Mouse (Mus musculus) hindbrain, embryonic 15.5 days (tissue): ENCODE measurements around the gene Kbtbd7. TPM values are rescaled to one million over a fixed set of nuclear protein-coding genes. Genes with fewer than 3 reads are reported as not detected.

ENCODE experiments used
- ATAC-seq: fragments of 200-750 bp; cut with Nextera tagmentation; 2 replicates; pipeline ENCODE4 v1.8.0; 2017; ENCODE audit warnings: low read depth, moderate number of reproducible peaks, moderate TSS enrichment; ENCODE audit not compliant: low FRiP score
- H3K27ac ChIP-seq: fragments of 300-500 bp; sonication (generic); replicated peaks from 2 replicates; pipeline ENCODE4 v1.5.1; 2015; ENCODE audit warnings: mild to moderate bottlenecking, inconsistent platforms
- H3K27me3 ChIP-seq: fragments of 300-500 bp; sonication (generic); 2 replicates; pipeline ENCODE4 v1.6.1; 2015; ENCODE audit warnings: control low read depth, inconsistent platforms
- H3K36me3 ChIP-seq: fragments of 300-500 bp; sonication (generic); 2 replicates; pipeline ENCODE4 v1.6.1; 2015; ENCODE audit warnings: control low read depth, inconsistent platforms
- H3K4me1 ChIP-seq: fragments of 300-500 bp; sonication (generic); replicated peaks from 2 replicates; pipeline ENCODE4 v1.6.1; 2015; ENCODE audit warnings: control low read depth, inconsistent platforms
- H3K4me2 ChIP-seq: fragments of 300-500 bp; sonication (generic); 2 replicates; pipeline ENCODE4 v1.6.1; 2015; ENCODE audit warnings: moderate library complexity, mild to moderate bottlenecking, inconsistent platforms
- H3K4me3 ChIP-seq: fragments of 300-500 bp; sonication (generic); 2 replicates; pipeline ENCODE4 v1.5.1; 2015; ENCODE audit warnings: mild to moderate bottlenecking, inconsistent platforms
- H3K9ac ChIP-seq: fragments of 300-500 bp; sonication (generic); 2 replicates; pipeline ENCODE4 v1.6.1; 2015; ENCODE audit warnings: inconsistent platforms
- H3K9me3 ChIP-seq: fragments of 300-500 bp; sonication (generic); 2 replicates; pipeline ENCODE4 v1.6.1; 2016; ENCODE audit warnings: control low read depth, inconsistent platforms
- WGBS: fragments of 180-500 bp; shearing (Covaris S2); methylation state at CpG from one replicate; pipeline ENCODE4 v1.1.7; 2015; 5-methylcytosine and 5-hydroxymethylcytosine counted together
- polyA plus RNA-seq: library from polyadenylated mRNA; unstranded; fragments of >200 nt; fragmentation: Nextera tagmentation; extraction: Ambion mirVana; gene quantifications from 2 replicates; pipeline ENCODE4 v1.2.1, GENCODE M21; 2015

The Kbtbd7 gene
- polyA plus RNA-seq, result 18.2 and 18.8 TPM in 2 replicates

DNA sequence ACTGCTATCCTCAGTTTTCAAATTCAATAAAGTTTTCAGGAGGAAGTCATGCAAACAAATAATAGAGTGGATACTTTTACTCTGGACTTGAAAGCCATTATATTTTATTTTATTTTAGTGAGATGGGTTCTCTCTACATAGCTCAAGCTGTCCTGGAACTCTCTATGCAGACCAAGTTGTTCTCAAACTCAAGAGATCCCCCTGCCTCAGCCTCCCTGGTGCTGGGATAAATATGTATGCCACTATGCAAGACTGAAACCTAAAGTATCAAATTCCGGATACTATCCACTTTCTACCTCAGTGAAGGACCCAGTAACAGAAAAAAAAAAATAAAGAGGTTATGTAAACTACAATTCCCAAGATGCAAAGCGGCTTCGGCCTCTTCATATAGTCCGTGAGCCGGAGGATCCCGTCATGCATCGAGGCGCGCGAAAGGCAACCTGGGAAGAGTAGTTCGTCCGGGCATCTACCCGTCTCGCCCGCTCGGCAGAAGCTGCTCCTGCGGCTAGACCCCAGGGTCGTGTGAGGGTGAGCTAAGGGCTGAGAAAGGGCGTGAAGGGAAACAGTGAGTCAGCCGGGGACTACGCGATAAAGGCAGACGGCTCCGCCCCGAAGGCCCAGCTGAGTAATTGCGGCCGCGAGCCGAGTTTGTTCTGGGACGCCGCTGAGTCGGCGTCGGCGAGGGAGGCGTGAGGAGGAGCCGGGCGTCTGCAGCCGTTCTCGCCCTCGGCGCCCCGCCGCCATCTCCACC lies at the start of gene Kbtbd7:
Gene Kbtbd7 (plus strand): TSS at position 533 of the 751 bp plus-strand sequence.
- H3K9me3 ChIP-seq, result no peaks in the 10 kb centered on the region
- peak; percentile 98 for ATAC-seq
- H3K4me2 ChIP-seq, result peak within 1 kb of the TSS; percentile 56
- peak within 1 kb of the TSS; percentile 87 for H3K27ac ChIP-seq
- peak within 1 kb of the TSS; percentile 63 for H3K9ac ChIP-seq
- no peaks in the 10 kb centered on the region for H3K27me3 ChIP-seq
- H3K4me3 ChIP-seq, result peak within 1 kb of the TSS; percentile 74
- WGBS, result under 1% methylated on average over 44 of the region's 44 CpGs
- peaks cover 6% of the 10 kb centered on the region; the same call in 1 of the 2 replicates for H3K4me1 ChIP-seq
- H3K36me3 ChIP-seq, result peaks cover 14% of the 10 kb centered on the region

DNA sequence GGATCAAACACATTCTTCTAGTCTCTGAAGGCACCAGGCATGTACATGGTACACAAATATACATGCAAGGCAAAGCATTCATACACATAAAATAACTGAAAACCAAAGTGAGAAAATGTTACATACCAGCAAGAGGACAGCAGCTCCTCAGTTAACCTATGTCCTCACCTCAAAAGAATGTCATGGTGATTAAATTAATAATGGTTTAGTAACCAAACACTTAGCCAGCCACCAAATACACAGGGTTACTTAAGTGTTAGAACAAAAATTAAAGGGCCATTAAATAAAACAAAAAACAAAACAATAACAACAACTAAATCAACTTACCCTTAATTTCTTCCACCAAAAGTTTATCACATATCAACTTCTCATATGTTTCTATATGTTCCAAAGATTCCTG lies 49.3 kb upstream of the Kbtbd7 start:
- no peak overlapping the region for H3K9ac ChIP-seq
- no peaks in the 10 kb centered on the region for H3K27me3 ChIP-seq
- H3K9me3 ChIP-seq, result no peaks in the 10 kb centered on the region
- peaks cover 9% of the 10 kb centered on the region; the same call in 1 of the 2 replicates for H3K36me3 ChIP-seq
- no peak overlapping the region for H3K27ac ChIP-seq
- no peak overlapping the region for H3K4me2 ChIP-seq
- no peaks in the 10 kb centered on the region for H3K4me1 ChIP-seq
- ATAC-seq, result no peak
- H3K4me3 ChIP-seq, result no peak overlapping the region

DNA sequence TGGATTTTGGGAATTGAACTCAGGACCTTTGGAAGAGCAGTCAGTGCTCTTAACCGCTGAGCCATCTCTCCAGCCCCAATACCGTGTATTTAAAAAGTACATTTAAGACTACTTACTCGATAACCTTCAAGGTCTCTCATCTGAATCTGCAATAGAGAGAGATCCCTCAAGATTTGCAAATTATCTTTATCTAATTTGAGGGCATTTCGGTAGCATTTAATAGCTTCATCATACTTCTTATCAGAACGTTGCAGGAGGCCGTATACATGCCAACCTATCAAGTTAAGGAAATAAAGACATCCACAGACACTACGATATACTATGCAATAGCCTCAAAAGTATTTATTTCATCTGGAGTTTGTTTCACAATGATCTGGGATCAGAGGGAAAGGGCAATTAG lies 43.2 kb upstream of the Kbtbd7 start:
- Histone ChIP-seq H3K4me2 (no peak overlapping the region), H3K36me3 (0 out of 2 replicates have a peak, but pooled peaks cover 9% of the 10 kb centered on the region), H3K9ac (no peak overlapping the region), H3K27me3 (no peaks in the 10 kb centered on the region), H3K4me3 (no peak overlapping the region), H3K27ac (no peak overlapping the region), H3K4me1 (no peaks in the 10 kb centered on the region), H3K9me3 (no peaks in the 10 kb centered on the region)
- 91% methylated on average over 7 of the region's 7 CpGs for WGBS
- ATAC-seq, result no peak

DNA sequence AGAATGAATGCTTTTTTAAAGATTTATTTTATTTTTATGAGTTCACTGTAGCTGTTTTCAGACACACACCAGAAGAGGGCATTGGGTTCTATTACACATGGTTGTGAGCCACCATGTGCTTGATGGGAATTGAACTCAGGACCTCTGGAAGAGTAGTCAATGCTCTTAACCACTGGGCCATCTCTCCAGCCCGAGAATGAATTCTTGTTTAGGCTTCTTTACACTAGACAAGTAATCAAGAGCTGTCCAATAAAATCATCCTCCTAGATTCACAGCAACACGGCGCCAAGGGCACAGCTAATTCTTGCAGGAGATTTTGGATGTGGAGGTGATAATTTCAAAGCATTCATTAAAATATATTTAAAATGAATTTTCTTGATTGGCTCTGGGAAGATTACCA lies 38.0 kb upstream of the Kbtbd7 start:
- Histone ChIP-seq H3K9me3 (no peaks in the 10 kb centered on the region), H3K36me3 (0 out of 2 replicates have a peak, but pooled peaks cover under 1% of the 10 kb centered on the region), H3K9ac (no peak overlapping the region), H3K4me3 (no peak overlapping the region), H3K27me3 (no peaks in the 10 kb centered on the region), H3K4me1 (peaks cover 14% of the 10 kb centered on the region), H3K27ac (no peak overlapping the region), H3K4me2 (no peak overlapping the region)
- no peak for ATAC-seq
- 96% methylated on average over 3 of the region's 3 CpGs for WGBS

DNA sequence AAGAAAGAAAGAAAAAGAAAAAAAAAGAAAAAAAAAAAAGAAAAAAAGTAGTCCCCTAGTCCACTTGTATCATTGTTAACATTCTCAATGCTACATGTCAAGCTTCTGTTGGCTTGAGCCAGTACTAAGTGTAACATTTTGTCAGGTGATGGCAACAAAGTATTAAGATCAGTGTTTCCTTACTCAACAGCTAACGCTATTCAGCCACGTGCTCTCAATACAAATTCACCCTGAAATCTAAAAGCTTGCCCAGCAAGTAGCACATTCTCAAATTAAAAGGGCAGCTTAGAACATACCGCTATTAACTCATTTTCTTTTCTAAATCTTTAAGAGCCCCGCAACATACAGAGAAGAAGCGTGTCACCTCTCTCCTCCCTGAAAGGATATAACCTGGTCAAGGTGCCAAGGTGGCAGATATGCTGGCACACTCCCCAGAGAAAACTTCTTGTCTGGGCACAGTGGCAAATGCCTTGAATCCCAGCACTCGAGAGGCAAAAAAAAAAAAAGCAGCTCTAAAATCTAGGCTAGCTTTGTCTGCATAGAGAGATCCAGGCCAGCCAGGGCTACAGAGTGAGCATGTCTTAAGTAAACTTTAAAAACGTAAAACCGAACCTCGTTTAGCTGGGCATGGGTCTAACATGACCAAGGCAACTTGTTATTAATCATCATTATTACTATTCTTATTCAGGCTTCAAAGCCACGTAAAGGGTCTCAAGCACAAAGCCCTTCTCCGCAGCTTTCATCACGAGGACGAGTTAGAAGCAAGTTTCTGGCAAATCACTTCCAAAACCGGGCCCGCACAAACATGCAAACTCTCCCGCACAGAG lies 36.7 kb upstream of the Kbtbd7 start:
- Histone ChIP-seq H3K4me3 (peak overlapping the region; percentile 80), H3K9ac (peak overlapping the region; percentile 74), H3K9me3 (no peaks in the 10 kb centered on the region), H3K4me1 (peaks cover 14% of the 10 kb centered on the region), H3K27me3 (no peaks in the 10 kb centered on the region), H3K27ac (peak overlapping the region; percentile 94), H3K4me2 (peak overlapping the region; percentile 84), H3K36me3 (no peaks in the 10 kb centered on the region)
- ATAC-seq, result peak; percentile 1; the same call in 1 of the 2 replicates
- WGBS, result 2% methylated on average over 16 of the region's 16 CpGs

DNA sequence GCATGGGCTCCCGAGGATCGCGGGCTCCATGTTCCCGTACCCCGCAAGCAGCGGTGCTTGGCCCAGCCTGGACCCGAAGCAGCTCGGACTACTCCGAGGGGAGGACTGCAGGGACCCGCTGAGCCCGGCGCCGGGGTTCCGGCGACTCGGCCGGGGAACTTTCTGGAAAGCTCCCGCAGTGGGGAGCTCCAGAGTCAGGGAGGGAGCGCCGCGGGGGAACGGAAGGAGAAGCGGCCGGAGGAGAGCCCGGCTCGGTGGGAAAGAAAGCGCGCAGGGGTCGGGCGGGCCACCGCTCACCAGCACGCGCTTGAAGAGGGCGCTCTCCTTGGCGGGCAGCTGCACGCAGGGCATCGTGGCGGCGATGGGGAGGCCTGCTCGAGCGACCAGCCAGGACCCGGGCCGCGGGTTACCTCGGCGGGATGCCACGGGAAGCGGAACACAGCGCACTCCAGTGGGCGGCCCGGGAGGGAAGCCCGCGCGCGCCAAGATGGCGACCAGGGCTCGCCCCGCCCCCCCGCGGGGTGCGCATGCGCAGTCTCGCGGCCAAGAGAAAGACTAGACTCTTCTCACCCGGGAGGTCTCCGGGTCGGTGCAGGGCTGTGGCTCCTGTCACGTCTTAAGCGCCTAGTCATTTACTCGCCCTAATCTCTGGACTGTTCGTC lies 35.9 kb upstream of the Kbtbd7 start, which contains the start of gene Naa16:
Gene Naa16 (minus strand): TSS at position 514 of the 662 bp plus-strand sequence.
- H3K27me3 ChIP-seq, result no peaks in the 10 kb centered on the region
- peak within 1 kb of the TSS; percentile 94 for H3K27ac ChIP-seq
- H3K4me3 ChIP-seq, result peak within 1 kb of the TSS; percentile 80
- peaks cover 14% of the 10 kb centered on the region for H3K4me1 ChIP-seq
- H3K9me3 ChIP-seq, result no peaks in the 10 kb centered on the region
- H3K4me2 ChIP-seq, result peak within 1 kb of the TSS; percentile 84
- WGBS, result under 1% methylated on average over 71 of the region's 71 CpGs
- peak within 1 kb of the TSS; percentile 74 for H3K9ac ChIP-seq
- peak; percentile 98 for ATAC-seq
- H3K36me3 ChIP-seq, result no peaks in the 10 kb centered on the region

DNA sequence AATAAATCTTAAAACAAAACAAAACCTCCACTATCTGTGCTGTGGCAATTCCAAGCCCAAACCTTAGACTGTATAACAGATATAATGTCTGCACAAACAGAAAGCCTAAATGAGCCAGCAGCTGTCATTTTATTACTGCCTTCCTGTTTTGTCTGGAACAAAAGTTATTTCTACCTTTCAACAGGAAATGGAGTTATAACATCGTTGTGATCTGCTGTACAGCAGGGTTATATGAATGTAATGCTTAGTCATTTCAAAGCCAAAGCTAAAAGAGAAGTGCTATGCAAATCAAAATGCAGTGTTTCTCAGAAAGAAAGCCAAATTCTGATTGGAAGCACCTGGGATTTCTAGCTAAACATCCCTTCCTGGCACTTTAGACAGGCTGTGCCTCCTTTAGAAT lies 33.0 kb upstream of the Kbtbd7 start:
- Histone ChIP-seq H3K9ac (no peak overlapping the region), H3K4me3 (no peak overlapping the region), H3K27ac (no peak overlapping the region), H3K27me3 (no peaks in the 10 kb centered on the region), H3K4me2 (no peak overlapping the region), H3K4me1 (peaks cover 17% of the 10 kb centered on the region), H3K9me3 (no peaks in the 10 kb centered on the region), H3K36me3 (no peaks in the 10 kb centered on the region)
- no peak for ATAC-seq
- 74% methylated on average over 1 of the region's 1 CpGs for WGBS

DNA sequence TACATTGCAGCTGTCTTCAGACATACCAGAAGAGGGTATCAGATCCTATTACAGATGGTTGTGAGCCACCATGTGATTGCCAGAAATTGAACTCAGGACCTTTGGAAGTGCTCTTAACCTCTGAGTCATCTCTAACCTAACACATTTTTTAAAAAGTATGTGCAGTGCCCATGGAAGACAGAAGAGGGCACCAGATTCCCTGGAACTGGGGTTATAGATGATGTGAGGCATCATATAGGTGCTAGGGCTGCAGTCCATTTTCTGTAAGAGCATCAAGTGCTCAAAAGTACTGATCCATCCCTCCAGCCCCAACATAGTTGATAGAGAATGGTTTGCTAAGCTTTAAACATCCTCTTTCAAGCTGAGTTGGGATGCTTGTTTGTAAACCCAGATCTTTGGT lies 31.7 kb upstream of the Kbtbd7 start:
- no peak overlapping the region for H3K4me2 ChIP-seq
- H3K27ac ChIP-seq, result no peak overlapping the region
- no peaks in the 10 kb centered on the region for H3K27me3 ChIP-seq
- H3K9ac ChIP-seq, result no peak overlapping the region
- ATAC-seq, result no peak
- no peaks in the 10 kb centered on the region for H3K36me3 ChIP-seq
- H3K4me1 ChIP-seq, result peaks cover 10% of the 10 kb centered on the region
- no peak overlapping the region for H3K4me3 ChIP-seq
- H3K9me3 ChIP-seq, result no peaks in the 10 kb centered on the region

DNA sequence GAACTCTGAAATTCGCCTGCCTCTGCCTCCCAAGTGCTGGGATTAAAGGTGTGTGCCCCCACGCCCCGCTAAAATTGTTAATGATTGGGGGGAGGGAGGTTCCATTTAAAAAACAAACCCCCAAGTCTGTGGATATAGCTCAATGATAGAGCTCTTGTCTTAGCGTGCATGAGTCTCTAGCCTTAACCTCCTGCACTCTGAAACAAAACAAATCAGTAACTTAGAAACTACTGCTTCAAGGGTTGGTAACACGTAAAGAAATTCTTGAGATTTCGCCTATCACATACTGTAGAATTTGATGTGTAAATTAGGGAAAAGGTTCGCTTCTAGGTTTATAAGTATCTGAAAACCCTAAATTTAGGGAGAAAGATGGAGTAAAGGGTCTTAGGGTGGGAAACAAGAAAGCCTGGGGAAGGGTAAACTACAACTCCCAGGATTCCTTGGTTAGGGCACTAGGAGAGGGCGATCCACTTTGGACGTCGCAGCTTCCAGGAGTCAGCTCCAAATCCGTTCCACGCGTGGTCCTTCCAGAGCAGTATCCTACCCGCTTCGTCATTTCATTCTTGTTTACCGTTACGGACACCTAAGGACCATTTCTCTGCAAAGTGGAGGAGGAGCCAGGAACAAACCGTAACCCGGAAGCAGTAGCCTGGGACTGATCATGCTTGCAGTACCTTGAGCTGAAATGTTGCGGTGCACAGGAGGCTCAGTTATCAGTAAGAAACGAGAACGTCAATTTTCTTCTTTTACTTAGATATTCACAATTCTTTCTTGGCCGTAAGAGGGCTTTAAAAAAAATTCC lies 28.8 kb upstream of the Kbtbd7 start, which contains the start of gene Mtrf1:
Gene Mtrf1 (plus strand): TSS at position 452 of the 802 bp plus-strand sequence.
- Histone ChIP-seq H3K36me3 (peaks cover 12% of the 10 kb centered on the region; the same call in 1 of the 2 replicates), H3K4me3 (peak within 1 kb of the TSS; percentile 71), H3K9ac (peak within 1 kb of the TSS; percentile 65), H3K9me3 (no peaks in the 10 kb centered on the region), H3K4me2 (peak within 1 kb of the TSS; percentile 75), H3K27ac (peak within 1 kb of the TSS; percentile 97), H3K4me1 (peaks cover 7% of the 10 kb centered on the region), H3K27me3 (no peaks in the 10 kb centered on the region)
- 20% methylated on average over 23 of the region's 23 CpGs for WGBS
- ATAC-seq, result peak; percentile 96

DNA sequence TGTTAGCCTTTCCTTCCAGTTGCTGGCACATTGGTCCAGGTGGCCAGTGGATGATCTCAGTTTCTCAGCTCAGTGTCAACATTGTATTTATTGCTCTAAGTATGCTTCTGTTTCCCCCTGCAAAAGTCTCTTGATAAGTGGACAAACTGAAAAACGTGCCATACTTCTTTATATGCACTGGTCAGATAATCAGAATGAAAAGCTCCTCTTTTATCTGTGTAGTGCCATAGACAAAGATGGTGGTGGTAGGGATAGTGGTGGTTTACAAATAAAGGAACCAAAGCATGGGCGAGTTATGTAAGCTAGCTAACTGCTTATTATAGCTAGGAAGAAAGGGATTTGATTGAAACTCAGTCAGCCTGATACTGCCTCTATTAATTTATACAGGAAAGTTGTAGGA lies 18.7 kb upstream of the Kbtbd7 start:
- no peak for ATAC-seq
- Histone ChIP-seq H3K4me2 (no peak overlapping the region), H3K9me3 (no peaks in the 10 kb centered on the region), H3K4me1 (no peaks in the 10 kb centered on the region), H3K27ac (no peak overlapping the region), H3K9ac (no peak overlapping the region), H3K36me3 (peaks cover 11% of the 10 kb centered on the region), H3K27me3 (no peaks in the 10 kb centered on the region), H3K4me3 (no peak overlapping the region)
- WGBS, result 87% methylated on average over 2 of the region's 2 CpGs

DNA sequence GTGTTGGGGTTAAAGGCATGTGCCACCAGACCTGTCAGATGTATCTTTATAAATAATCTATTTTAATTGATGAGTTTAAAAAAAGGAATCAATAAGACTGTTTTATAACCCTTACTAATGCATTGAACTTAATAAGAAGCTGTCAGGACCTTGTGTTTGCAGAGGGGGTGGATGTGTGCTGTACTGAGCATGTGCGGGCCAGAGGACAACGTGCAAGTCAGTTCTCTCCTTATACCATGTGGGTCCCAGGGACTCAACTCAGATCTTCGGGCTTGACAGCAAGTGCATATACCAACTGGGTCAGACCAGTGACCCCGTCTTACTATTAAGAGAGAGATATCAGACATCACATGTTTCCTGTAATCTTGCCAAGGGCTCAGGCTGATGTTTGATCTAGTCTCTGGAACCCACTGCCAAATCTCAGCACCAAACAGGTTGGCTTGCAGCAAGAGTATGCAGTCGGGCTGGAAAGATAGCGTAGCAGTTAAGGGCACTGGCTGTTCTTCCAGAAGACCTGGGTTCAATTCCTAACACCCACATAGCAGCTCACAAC lies 17.0 kb upstream of the Kbtbd7 start:
- H3K27me3 ChIP-seq, result no peaks in the 10 kb centered on the region
- ATAC-seq, result no peak
- no peak overlapping the region for H3K4me3 ChIP-seq
- WGBS, result 95% methylated on average over 6 of the region's 6 CpGs
- no peak overlapping the region for H3K27ac ChIP-seq
- H3K4me2 ChIP-seq, result no peak overlapping the region
- H3K4me1 ChIP-seq, result no peaks in the 10 kb centered on the region
- H3K36me3 ChIP-seq, result peaks cover 9% of the 10 kb centered on the region
- no peaks in the 10 kb centered on the region for H3K9me3 ChIP-seq
- H3K9ac ChIP-seq, result no peak overlapping the region
